35 mouse cellular contexts compared by ENCODE assay signal in genomic region chr7:34584870-34585269, GRCm38 (mm10).
"Had no signal": no experiment of that assay in that cellular context is flagged by ENCODE, and none has a peak within 500 bp of the region (broad histone marks: within the 10 kb centered on the region; RNA-seq: fewer than 3 reads in every experiment).

No protein-coding gene starts in this region.

- DNase-seq: heart, postnatal 10 days; heart, postnatal 14 days; heart, postnatal 36 days; heart, postnatal 4 days; kidney, adult 11 months; kidney, adult 18-20 months; kidney, adult 2 months; kidney, adult 8-10 months; kidney, adult 9 months; kidney, postnatal 10 days; kidney, postnatal 14 days; kidney, postnatal 25 days; kidney, postnatal 36 days; kidney, postnatal 4 days; layer of hippocampus, adult 9-11 months; layer of hippocampus, postnatal 36 days had no signal

- H3K27me3 ChIP-seq: heart, embryonic 12.5 days; heart, embryonic 13.5 days; heart, embryonic 15.5 days; hindbrain, embryonic 12.5 days; hindbrain, embryonic 13.5 days; hindbrain, embryonic 15.5 days; intestine, embryonic 15.5 days; kidney, embryonic 15.5 days had no signal

- ATAC-seq: hindbrain, embryonic 16.5 days; hindbrain, postnatal 0 days; inflammation-experienced regulatory T-cells, adult 6 months; intestine, embryonic 15.5 days; intestine, embryonic 16.5 days; intestine, postnatal 0 days had no signal

- H3K9me3 ChIP-seq: heart, embryonic 15.5 days; hindbrain, embryonic 15.5 days; intestine, embryonic 15.5 days had no signal

- H3K9ac ChIP-seq: heart, embryonic 12.5 days; heart, embryonic 13.5 days; heart, embryonic 15.5 days; hindbrain, embryonic 13.5 days; hindbrain, embryonic 14.5 days; hindbrain, embryonic 15.5 days; intestine, embryonic 15.5 days; kidney, embryonic 15.5 days had no signal

- H3K27ac ChIP-seq: heart, embryonic 10.5 days; heart, embryonic 13.5 days; heart, embryonic 15.5 days; hindbrain, embryonic 10.5 days; hindbrain, embryonic 12.5 days; hindbrain, embryonic 13.5 days; hindbrain, embryonic 14.5 days; hindbrain, embryonic 15.5 days; hindbrain, postnatal 0 days; intestine, embryonic 15.5 days; kidney, embryonic 15.5 days; kidney, postnatal 0 days; layer of hippocampus, adult 2 months had no signal

- H3K4me3 ChIP-seq: heart, embryonic 10.5 days; heart, embryonic 12.5 days; heart, embryonic 13.5 days; heart, embryonic 15.5 days; hindbrain, embryonic 10.5 days; hindbrain, embryonic 12.5 days; hindbrain, embryonic 13.5 days; hindbrain, embryonic 15.5 days; intestine, embryonic 15.5 days; kidney, embryonic 15.5 days; layer of hippocampus, adult 2 months had no signal

- H3K4me1 ChIP-seq: heart, embryonic 10.5 days; heart, embryonic 12.5 days; heart, embryonic 13.5 days; heart, embryonic 15.5 days; hindbrain, embryonic 10.5 days; hindbrain, embryonic 12.5 days; hindbrain, embryonic 13.5 days; hindbrain, embryonic 15.5 days; intestine, embryonic 15.5 days; kidney, embryonic 15.5 days had no signal

- H3K4me2 ChIP-seq: heart, embryonic 11.5 days; heart, embryonic 12.5 days; heart, embryonic 13.5 days; heart, embryonic 15.5 days; hindbrain, embryonic 12.5 days; hindbrain, embryonic 13.5 days; hindbrain, embryonic 14.5 days; hindbrain, embryonic 15.5 days; intestine, embryonic 15.5 days; kidney, embryonic 15.5 days had no signal

- H3K36me3 ChIP-seq: heart, embryonic 10.5 days; heart, embryonic 12.5 days; heart, embryonic 13.5 days; heart, embryonic 15.5 days; hindbrain, embryonic 10.5 days; hindbrain, embryonic 12.5 days; hindbrain, embryonic 13.5 days; hindbrain, embryonic 15.5 days; intestine, embryonic 15.5 days; kidney, embryonic 15.5 days had no signal
